Mouse (Mus musculus): ENCODE measurements around the gene Dcaf8.
A peak's percentile ranks its signal among the peaks of the same experiment; 100 is the strongest.

Dcaf8 gene

DNA sequence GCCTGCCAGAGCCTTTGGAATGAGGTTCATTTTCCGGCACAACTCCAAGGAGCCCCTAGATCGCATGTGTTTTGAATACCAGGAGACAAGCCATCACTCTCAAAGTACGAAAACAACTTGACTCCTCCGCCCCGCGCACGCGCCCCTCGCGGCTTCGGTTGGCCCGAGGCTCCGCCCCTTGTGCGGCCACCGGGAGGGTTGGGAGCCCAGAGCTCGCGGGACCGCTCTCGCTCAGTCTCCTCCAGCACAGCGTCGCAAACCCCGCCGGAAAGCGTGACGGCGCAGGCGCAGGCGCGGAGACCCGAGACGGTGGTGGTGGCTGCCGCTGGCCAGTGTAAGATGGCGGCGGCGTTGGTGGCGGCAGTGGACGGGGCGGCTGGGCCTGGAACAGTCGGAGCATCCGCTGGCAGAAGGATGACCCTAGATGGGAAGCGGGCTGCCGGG, at the start of gene Dcaf8:
Gene Dcaf8, plus strand, starts transcription at position 250 of the 444 bp plus-strand sequence.
- DNase-seq (ENCODE audit: low spot score) = peak; percentile 98

DNA sequence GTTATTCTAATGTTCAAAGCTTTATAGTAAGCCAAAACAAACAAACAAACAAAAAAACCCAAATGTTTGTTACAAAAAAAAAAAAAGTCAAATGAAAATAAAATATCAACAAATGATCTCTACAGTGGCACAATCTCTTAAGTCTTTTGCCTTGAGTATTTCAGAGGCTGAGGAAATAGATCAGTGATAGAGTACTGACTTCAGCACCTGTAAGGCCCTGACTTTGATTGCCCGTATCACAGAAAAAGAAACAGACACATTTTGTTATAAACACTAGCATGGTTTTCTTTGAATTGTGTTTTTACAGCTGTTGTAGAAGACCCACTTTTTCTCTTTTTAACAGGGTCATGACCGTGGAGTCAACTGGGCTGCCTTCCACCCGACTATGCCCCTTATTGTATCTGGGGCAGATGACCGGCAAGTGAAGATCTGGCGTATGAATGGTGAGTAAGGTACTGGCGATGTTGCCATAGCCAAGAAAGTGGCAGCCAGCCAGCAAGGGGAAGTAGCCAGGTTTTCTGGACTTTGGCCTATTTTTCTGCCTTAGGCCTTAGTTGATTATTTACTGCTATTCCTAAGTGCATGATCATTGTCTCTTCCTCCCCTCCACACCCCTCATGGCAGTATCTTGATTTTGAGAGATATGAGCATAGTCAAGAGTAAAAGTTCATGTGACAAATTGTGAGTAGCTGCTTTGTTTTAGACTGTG, 48.4 kb upstream of the Dcaf8 start:
- DNase-seq (ENCODE audit: low spot score) = no peak

DNA sequence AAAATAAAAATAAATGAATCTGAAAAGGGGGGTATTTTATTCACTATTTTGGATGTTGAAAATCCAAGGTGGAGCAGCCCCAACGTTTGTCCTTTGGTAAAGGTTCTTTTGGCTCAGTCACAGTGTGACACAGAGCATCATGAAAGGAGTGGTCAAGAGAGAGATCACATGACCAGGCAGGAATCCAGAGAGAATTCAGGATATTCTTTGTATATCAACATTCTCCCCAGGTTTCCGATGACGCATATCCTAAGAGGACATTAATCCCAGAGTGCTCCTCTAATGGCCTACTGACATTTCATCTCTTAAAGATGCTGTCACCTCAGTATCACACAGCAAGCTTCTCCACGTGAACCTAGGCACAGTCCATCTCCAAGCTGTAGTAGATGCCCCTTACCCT, 44.3 kb upstream of the Dcaf8 start:
- no peak for DNase-seq (ENCODE audit: low spot score)

DNA sequence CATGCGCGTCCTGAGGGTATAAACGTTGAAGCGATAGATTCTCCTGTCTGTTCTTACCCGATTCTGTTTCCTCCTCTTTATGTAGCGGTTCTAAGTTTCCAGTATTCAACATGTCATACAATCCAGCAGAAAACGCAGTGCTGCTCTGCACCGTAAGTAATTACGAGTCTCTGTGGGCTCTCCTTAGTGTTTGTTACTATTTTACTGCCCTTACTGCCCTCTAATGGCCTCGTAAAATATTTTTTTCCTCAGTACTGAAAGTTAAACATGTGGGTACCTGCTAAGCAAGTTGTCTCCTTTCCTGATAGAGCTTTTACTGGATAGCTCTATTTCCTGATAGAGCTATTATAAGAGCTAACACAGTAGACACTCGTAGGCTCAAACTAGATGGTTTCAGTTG, 42.8 kb upstream of the Dcaf8 start:
- DNase-seq (ENCODE audit: low spot score) = peak; percentile 19

GRCm38 (mm10) chr1:172107777-172108477, 40.0 kb upstream of the Dcaf8 start:
- no peak for DNase-seq (ENCODE audit: low spot score)

DNA sequence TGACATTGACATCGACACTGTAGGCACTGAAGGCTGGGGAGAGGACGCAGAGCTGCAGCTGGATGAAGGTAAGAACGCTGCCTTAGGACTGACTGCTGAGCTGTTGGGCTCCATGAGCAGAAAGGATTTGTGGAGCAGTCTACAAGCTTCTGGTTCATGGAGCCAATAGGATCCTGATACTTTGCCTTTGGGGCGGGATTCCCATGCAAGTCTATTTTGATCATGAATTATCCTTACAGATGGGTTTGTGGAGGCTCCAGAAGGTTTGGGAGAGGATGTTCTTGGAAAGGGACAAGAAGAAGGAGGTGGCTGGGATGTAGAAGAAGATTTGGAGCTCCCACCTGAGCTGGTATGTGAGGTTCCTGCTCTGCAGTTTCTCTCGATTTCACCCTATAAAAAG, 30.9 kb upstream of the Dcaf8 start:
- DNase-seq (ENCODE audit: low spot score) = no peak

- no peak for DNase-seq (ENCODE audit: low spot score)
Observed at GRCm38 (mm10) chr1:172119100-172119499, 28.8 kb upstream of the Dcaf8 start.

GRCm38 (mm10) chr1:172119720-172120119, 28.2 kb upstream of the Dcaf8 start:
- peak; percentile 81 for DNase-seq (ENCODE audit: low spot score)

DNA sequence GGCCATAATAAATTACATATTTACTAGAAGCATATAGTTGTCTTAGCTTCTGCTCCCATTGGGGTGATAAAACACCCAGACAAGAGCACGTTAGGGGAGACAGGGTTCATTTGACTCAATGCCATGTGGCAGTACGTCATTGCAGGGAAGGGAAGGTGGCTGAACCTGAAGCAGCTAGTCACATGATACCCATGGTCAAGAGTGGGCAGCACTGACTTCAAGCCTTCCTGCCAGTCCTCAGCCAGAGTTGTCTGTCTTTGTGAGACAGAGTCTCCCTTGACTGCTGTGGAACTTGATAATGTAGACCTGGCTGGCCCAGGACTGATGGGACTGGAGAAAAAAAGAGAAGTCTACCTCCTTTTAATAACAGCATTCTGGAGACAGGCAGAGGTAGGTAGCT, 25.2 kb upstream of the Dcaf8 start:
- DNase-seq (ENCODE audit: low spot score) = no peak

DNA sequence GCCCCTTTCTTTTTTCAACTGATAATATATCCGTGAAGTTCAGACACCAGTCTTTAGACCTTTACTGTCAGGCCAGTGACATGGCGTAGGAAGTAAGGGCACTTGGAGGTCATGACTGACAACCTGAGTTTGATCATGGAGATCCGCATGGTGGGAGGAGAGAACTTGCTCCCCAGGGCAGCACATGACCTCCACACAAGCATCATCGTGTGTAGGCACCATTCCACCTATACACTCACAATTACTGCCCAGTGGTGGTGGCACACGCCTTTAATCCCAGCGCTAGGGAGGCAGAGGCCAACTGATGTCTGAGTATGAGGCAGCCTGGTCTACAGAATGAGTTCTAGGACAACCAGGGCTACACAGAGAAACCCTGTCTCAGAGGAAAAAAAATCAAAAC, 23.3 kb upstream of the Dcaf8 start:
- DNase-seq (ENCODE audit: low spot score) = no peak

- peak; percentile 97 for DNase-seq (ENCODE audit: low spot score)
Observed at GRCm38 (mm10) chr1:172126376-172127347, 21.2 kb upstream of the Dcaf8 start, which contains the start of gene Pex19. TSS of gene Pex19 (plus strand) at chr1:172126755.

DNA sequence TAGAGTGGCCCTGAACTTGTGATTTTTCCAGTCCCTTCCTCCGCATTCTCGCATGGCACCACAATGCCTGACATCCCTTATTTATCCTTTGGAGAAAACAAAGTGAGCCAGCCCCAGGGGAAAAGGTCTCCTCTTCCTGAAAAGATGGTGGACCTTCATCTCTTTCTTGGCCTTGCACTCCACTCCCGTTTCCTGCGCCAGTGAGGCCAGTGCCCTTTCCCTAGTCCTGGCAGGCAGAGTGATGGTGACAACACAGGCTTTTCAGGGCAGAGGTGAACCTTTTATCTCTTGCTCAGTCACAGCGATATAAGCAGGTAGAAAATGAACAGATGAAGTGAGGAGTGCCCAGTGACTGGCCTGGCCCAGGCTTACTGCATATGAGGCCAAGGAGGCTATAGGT, 20.4 kb upstream of the Dcaf8 start:
- no peak for DNase-seq (ENCODE audit: low spot score)

- DNase-seq (ENCODE audit: low spot score) = no peak
Observed at GRCm38 (mm10) chr1:172128563-172128962, 19.3 kb upstream of the Dcaf8 start.

- peak; percentile 40 for DNase-seq (ENCODE audit: low spot score)
Observed at GRCm38 (mm10) chr1:172129108-172129507, 18.8 kb upstream of the Dcaf8 start.

GRCm38 (mm10) chr1:172129780-172130179, 18.1 kb upstream of the Dcaf8 start:
- no peak for DNase-seq (ENCODE audit: low spot score)

- peak; percentile 29 for DNase-seq (ENCODE audit: low spot score)
Observed at GRCm38 (mm10) chr1:172132319-172132718, 15.6 kb upstream of the Dcaf8 start.

DNA sequence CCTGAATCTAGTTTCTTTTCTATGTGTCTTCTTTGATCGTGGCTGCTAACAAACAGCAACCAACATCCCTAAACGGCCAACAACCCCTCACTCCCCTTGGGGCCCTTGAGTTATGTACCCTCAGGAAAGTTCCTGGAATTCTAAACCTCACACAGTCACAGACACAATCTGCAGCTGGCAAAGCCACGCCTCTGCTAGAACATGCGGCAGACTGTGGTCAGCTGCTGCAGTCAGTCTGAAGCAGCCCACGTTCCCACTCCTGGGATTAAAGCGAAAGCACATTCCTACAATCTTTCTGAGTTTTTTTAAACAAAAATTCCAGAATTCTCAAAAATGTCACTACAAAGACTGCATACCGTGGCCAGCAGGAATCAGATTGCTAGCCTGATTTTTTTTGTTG, 14.3 kb upstream of the Dcaf8 start:
- DNase-seq (ENCODE audit: low spot score) = no peak

- no peak for DNase-seq (ENCODE audit: low spot score)
Observed at GRCm38 (mm10) chr1:172134072-172134471, 13.8 kb upstream of the Dcaf8 start.

DNA sequence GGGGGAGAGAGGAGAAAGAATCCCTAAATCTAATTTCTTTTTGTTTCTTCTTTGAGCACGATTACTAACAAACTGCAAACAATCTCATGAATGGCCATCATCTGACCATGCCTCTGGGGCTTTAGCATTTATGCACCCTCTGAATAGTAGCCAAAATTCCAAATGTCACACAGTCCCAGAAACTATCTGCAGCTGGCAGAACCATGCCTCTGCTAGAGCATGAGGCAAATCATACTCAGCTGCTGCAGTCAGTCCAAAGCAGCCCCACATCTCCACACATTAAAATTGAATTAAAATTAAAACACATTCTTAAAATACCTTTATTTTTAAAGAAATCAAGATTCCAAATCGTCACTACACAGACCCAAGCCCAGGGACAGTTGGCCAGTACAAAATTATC, 7.7 kb upstream of the Dcaf8 start:
- no peak for DNase-seq (ENCODE audit: low spot score)

- no peak for DNase-seq (ENCODE audit: low spot score)
Observed at GRCm38 (mm10) chr1:172140825-172141224, 7.1 kb upstream of the Dcaf8 start.

DNA sequence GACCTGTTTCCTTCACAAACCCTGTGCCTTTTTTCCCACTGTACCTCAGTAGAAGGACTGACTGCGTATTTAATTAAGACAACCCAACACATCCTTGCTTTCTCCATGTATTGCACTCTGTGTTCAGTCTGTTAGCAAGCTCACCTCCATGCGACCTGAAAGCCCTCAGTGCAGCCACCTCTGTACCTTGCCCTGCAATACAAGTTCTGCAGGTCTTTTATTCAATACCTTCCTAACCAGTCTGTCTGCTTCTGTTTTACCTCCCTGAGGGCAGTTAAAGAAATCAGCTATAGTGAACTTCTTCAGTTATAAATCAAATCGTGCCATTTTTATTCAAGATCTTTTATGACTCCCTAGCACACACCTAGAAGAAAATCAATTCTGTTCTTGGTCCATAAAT, 6.4 kb upstream of the Dcaf8 start:
- DNase-seq (ENCODE audit: low spot score) = no peak

- DNase-seq (ENCODE audit: low spot score) = peak; percentile 85
Observed at GRCm38 (mm10) chr1:172143570-172143969, 4.3 kb upstream of the Dcaf8 start.
